Mouse (Mus musculus) thymus, postnatal 0 days (tissue): ENCODE data around the gene Tatdn3. TPM values are rescaled to one million over a fixed set of nuclear protein-coding genes. Genes with fewer than 3 reads are reported as not detected.

ENCODE experiments used
- DNase-seq: peaks from one replicate; pipeline ENCODE4 v3.0.0-alpha.2; 2015; ENCODE audit warnings: low spot score
- polyA plus RNA-seq: library from polyadenylated mRNA; unstranded; fragments of >200 nt; fragmentation: Nextera tagmentation; extraction: Ambion mirVana; gene quantifications from 2 replicates; pipeline ENCODE4 v1.2.1, GENCODE M21; 2015

The Tatdn3 gene
- polyA plus RNA-seq, 1 experiment from 2014 or later: 14.0 TPM

DNA sequence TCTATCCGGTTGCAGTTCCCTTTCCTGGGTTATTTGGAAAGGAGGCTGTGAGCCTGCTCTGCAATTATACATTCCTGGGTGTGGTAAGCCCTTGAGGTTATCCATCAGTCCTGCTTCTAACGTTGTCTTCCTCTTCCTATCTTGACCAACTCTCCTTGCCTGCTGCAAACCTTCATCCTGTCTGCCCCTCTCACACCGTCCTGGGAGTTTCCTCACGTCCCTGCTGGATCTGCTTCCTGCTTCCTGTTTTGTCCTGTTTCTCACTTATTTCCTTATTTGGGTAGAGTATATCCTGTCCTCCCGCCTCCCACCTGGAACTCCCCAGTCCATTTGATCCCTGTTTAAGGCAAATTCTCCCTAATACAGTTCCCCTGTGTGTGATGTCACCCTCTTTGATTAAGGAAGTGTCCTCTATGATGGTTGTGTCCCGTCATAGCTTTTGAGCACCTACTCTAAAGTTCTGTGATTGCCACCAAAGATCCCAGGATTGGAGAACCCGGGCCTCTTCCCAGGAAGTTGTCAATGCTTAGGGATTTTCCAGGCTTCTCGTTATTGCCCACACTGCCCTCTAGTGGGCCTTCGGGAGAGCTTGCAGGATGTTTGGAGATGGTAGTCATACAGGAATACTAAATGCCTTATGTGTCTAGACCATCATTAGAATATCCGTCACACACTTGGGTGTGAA, 12.6 kb upstream of the Tatdn3 start:
- no peak for DNase-seq

DNA sequence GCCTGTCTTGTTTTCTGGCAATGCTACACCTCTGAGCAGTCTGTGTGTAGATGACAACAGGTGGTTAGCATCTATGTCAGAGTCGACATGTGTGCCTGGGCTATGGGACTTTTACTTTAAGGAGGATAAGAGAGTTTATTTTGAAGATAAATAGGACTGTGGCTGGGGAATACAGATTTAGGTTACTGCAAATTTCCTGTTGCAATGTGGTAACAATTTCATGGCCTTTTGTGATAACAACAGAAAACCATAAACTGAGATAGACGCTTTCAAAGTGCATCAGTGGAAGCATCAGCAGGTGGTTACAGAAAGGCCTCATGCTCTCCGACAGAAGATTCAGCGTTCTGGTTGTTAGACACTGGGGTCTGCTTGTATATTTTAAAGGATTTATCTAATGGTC, 10.8 kb upstream of the Tatdn3 start:
- DNase-seq: no peak

DNA sequence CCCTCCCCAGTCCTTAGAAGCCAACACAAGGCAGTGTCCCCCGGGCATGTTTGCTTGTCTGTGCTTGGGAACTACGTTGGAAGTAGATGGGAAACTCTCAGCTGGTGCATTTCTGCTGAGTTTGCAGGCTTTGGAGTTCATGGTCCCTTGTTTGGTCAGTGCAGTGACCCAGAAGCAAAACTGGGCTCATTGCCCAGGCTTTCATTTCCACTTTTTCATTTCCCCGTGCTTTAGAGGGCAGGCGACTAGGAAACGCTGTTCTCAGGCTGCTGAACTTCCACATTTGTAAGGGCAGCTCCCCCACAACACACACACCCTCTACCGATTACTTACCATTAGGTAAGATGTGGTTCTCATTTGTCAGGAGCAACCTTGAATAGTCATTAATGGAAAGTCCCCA, 10.3 kb upstream of the Tatdn3 start:
- DNase-seq: no peak

DNA sequence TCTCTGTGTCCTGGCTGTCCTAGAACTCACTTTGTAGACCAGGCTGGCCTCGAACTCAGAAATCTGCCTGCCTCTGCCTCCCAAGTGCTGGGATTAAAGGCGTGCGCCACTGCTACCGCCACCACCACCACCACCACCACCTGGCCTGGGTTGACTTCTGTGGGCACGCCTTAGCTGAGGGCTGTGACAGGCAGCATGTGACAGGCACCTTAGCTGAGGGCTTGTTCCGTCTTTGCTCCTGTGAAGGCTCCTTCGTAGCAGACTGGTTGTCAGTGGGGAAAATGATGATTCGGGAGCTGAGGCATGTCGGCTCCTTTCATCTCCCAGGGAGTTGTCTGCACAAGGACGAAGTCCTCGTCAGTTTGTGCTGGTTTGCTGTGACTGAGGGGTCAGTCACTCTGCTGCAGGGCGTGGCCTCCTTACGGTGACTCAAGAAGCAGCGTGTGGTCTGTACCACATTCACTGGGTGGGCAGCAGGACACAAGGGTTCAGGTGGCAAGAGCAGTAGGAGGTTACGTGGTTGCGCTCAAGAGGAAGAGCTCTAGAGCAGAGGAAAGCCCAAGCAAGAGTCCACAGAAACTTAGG, 9.7 kb upstream of the Tatdn3 start:
- no peak for DNase-seq

DNA sequence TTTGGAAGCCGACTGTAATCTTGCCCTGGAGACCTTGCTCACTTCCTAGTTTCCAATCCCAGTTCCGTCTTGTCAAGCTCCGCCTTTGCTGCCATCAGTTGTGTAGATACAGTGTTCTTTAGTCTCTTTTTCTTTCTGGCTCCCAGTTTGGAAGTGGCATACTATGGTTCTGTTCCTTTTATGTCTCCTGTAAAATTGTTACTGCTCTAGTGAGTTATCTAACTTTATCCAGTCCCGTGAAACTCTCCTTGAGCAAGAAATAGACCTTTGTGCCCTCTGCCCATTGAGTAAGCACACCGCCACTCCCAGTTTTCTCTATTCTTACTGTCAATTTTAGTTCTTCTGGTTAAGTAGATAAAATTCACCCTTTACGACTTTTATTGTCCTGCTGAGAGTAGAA, 8.9 kb upstream of the Tatdn3 start:
- DNase-seq: no peak

DNA sequence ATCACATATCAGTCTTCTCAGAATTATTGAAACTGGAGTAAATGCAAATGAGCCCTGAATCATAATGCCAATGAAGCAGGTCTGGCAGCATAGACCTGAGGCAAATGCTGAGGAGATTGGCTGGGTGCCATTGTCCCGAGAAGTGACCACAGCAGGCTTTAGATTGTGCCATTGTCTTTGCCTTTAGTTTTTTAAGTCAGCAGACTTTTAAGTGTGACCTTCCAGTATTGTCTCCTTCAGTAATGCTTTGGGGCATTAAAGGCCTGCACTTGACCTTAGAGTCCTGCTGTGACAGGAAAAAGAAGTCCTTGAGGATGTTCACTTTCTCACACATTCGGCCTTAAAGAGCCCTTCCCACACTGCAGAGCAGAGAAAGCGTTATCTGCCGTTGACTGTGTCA, 7.5 kb upstream of the Tatdn3 start:
- DNase-seq: no peak

DNA sequence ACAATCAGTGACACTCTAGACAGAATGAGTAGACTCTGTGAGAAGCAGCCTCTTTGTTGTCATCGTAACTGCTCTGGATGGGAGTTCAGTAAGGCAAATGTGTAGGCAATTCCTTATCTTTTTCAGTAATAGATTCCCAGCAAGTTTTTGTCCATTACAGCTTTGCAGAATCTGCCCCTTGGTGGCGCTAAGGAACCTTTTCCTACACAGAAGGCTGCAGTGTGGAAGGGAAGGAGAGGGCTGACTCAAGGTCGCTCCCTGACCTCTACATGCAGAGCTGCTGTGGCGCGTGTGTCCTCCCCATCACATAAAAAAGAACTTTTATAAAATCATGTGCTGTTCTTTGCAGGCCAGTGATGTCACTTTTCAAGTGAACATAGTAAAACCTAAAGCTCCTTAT, 5.6 kb upstream of the Tatdn3 start:
- no peak for DNase-seq

DNA sequence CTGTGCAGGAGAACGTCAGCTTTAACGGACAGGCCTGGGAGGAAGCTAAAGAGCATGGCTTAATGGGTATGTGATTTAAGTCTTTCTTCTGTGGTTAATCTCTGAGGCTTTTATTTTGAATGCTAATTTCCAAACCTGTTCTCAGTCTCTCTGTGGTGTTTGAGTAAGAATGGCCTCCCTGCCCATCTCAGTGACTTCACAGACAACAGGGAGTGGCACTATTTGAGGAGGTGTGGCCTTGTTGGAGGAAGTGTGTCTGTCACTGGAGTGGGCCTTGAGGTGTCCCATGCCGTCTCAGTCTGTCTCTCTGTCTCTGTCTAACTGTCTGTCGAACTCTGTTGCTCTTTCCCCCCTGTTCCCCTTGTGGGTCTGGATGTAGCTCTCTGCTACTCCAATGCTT, 2.5 kb upstream of the Tatdn3 start:
- no peak for DNase-seq

DNA sequence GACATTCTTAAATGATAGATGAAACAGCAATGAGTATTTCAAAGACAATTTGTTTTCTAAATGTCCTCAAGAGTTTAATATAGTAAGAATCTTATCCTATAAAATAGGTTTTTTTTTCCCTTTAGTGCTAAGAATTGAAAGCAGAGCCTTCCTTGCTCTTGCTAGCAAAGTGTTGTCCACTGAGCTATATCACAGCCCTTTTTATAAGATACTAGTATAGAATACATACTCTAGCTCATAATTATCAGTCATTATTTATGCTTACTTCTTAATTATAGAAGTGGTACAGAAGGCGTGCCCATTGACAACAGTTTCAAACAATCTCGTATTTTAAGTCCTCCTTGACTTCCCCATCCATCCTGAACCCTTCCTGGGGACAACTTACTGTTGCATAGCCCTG, 1.8 kb upstream of the Tatdn3 start:
- no peak for DNase-seq

DNA sequence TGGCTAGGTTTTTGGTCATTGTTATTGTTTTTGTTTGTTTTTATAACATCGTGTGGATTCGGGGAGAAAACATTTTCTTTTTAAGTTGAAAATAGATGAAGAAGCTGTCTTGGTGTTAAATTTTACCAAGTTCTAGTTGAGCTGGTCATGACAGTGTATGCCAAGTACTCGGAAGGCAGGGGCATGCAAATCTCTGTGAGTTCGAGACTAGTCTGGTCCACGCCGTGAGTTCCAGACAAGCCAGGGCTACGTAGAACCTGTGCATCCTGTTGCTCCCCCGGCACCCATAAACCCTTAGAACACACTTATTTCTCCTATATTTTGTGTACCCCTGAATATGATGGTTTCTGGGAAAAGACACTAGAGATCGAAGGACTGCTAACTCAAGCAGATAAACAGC, 968 bp upstream of the Tatdn3 start:
- no peak for DNase-seq

DNA sequence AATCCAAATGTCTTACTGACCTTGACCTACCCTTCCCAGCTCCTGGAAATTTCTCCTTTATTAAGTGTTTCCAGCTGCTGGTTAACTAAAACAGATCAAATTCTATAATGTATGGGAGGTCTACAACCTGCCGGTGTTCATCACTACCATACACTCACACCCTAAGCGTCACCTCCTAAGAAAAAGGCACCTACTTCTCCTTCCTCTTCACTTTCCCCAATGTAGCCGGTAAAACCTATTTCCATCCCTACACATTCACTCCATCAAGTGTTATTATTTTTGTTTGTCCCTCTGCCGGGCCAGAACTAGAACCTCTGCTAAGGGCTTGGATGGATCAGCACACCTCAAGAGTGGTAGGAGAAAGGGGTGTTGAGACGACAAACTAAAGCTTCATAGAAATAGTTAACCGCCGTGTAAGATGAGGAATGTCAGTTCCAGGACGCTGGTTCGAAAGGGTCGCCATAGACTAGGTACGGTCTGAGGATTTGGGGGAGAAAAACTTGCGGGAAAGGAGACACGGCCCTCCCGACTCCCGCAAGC, 421 bp downstream of the Tatdn3 start:
- no peak for DNase-seq

DNA sequence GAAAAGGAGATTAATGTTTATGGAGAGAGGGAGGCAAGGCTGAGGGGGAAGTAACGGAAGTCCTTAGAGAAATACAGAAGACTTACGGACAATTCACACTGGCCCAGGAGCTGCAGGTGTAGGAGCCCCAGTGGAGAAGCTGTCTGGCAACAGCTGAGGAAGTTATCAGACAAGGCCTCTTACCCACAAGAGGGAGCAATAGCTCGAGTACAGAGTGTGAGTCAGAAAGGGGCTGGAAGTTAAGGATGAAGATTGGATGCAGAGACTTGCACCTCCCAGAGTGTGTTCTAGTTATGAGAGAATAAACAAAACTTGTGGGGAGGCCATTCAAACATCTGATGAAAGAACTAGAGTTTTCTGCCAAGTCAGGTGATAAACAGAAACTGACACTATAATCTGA, 5.3 kb downstream of the Tatdn3 start:
- no peak for DNase-seq

DNA sequence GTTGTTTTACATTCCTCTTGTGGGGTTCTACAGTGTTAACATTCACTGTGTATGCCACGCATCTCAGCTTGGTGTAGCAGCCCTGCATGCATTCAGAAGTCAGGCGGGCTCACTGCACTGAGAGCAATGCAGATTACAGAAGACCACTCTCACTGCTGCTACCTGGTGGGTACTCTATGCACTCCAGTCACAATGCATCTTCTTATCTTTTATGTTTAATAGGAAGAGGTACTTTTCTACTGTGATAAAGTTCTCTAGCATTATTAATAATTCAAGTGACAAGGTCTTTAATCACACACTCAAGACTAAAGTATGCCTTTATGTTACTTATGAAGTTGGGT, 7.2 kb downstream of the Tatdn3 start:
- no peak for DNase-seq

DNA sequence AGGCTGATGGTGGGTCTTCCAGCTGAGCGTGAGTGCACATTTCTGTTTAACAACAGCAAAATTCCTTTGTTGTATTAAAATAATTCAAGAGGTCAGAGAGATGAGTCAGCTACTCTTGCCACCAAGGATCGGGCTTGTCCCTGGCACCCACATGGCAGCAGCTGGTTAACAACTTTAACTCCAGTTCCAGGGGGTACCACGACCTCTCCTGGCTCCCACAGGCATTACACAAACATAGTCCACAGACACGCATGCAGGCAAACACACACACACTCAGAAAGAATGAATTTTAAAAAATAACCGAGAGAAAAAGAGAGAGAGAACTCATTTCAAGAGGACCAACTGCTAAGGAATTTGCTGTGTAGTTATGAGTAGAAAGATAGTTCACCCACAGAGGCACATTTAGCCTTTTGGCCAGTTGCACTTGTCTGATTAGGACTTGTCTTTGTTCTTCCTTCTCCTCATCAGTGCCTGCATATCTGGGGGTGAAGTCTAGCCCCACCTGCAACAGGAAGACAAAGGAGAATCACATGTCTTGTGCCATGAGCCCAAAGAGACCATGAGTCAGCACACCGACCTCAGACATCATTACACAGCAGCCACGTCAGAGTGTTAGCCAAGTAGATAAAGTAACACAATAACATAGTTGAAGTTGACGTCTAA, 7.7 kb downstream of the Tatdn3 start:
- no peak for DNase-seq

DNA sequence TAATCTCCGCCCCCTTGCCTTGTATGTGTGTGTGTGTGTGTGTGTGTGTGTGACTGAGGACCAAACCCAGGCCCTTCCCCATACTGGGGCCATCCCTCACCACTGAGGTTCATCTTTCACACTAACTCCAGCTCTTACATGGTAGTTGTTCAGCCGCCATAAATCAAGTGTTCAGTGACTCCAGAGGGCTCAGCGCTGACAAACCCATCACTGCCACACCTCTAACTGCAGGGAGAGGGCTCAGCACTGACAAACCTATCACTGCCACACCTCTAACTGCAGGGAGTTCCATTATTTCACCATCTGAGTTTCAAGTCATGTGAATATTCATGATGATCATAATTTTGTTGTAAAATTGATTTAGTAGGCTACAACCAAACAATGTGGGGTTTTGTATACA, 9.2 kb downstream of the Tatdn3 start:
- DNase-seq: no peak

DNA sequence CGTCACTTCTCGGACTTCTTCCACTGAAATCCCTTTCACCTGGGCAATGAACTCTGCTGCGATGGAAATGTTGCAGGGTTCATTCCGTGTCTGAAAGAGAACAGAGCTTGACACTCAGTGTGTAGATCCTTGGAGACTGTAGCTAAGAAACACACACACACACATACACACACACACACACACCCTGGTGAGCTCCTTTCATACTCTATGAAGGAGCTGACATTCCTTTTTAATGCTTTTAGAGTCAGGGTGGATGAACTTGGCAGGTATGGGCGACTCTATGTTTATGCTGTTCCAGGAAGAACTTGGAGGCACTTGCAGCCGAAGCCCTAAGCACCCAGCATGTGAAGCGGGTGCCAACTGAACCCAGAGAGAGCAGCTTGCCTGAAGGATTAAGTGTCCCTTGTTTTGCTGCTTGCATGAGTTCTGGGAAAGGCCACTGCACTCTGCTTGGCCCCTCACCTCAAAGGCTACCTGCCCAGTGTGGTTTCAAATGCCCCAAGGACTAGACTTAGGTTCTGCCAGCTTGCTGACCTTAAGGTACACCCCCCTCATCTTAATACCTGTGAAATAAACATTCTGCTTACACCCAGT, 16.4 kb downstream of the Tatdn3 start:
- no peak for DNase-seq

DNA sequence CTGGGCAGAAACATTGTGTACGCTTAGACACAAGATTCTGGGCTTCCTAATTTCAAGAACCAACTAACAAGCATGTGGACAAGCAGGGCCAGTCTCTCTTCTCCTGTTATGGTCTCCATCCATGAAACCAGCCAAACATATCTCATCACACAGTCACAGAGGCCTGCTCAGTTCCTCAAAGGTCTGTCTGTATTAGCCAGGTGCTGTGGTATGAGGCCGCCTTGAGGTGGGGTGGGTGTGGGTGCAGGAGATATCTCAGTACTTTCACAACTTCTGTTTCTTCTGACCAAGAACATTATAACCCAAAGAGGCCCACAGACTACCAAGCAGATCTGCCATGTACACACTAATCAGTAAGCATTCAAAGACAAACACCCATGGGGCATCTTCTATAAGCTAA, 17.5 kb downstream of the Tatdn3 start:
- DNase-seq: no peak

DNA sequence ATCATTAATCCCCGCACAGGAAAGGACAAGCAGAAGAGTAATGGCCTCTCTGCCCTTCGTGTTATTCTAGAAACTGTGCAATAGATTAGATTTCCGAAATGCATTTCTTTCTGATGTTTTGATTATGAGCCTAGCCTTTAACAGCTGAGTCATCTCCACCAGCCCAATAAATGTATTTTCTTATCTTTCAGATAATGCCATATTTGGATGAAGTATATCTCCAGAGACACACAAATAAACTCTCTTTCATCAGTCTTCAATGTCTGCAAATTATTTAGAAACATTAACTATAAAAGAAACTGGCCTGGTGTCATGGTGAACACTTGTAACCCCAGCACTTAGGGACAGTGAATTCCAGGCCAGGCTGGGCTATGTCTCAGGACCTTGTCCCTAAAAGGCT, 20.0 kb downstream of the Tatdn3 start:
- no peak for DNase-seq

DNA sequence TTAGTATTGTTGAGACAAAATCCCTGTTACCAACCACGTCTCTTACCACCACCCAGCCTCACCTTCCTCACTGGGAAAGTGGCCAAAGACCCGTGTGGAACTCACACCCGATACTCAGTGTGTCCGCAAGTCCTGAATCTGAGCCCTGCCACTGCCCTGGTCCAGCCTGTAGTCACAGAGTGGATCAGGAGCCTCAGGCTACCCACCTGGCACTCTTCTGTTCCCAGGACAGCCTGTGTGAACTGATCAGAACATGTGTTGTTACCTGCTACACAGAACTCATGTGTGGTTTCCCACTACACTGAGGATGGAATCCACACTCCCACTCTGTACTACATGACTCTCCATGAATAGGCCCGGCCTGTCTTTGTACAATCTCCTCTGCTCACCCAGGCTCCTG, 20.6 kb downstream of the Tatdn3 start:
- no peak for DNase-seq

DNA sequence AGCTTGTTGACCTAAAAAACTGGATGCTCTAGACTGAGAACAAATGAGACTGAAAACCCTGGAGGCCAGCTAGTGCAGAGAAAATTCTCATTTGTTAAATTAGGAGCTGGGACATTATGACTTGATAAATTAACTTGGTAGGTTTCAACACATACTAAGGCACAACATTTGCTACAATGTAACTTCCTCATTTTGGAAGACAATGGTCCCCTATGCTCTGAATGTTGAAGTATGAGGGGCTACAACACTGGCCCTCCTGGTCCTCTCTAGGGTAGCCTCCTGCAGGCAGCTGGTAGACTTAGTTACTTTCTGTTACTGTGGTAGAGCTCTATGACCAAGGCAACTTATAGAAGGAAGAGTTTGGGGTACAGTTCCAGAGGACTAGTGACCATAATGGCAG, 21.4 kb downstream of the Tatdn3 start:
- no peak for DNase-seq

DNA sequence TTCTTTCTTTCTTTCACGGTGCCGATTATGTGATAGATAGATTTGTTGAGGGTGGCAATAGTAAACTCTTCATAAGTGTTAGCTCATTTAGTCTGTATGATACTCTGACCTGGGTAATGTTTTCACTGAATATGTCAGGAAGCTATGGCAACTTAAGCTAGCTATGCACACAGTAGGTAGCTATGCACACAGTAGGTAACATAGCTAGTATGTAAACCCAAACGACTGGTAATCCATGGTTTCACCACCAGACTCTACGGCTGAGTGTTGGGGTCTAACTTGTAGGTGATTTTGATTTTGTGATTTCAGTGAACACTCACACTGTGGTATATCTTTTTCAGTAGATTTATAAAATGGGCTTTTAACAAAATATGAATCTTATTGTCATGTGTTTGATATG, 24.7 kb downstream of the Tatdn3 start:
- no peak for DNase-seq

DNA sequence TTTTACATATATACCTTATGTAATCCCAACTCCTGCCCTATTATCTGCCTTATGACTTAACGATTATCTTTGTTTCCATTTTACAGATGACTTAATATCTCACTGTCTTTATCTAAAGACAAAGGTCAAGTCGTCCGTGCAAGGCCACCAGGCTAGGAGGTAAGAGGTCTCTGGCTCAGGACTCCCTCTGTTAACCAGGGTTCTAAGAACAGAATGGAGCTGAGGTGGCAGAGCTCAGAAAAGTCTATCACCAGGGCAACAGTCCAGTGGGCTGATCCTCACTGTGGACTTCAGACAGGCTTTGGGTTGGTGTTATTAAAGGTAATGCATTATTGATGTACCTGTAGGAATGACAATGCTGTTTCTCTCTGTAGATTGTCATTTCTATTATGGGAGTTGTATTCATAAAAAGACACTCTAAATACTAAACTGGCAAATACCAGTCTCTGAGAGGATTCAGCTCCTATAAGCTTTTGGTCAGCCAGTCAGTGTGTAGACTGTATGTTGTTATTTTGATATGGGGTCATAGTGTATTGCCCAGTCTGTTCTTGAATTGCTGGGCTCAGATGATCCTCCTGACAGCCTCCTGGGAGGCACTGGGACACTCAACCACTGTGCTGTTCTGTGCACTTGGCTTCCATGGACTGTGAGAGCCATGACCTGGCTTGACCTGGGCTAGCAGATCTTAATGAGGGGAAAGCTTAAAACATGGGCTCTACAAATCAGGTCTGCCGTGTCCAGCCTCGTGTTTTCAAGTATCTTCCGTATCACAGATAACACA, 26.0 kb downstream of the Tatdn3 start, which contains the start of gene Spata45:
Gene Spata45 (plus strand): TSS at position 86 of the 781 bp plus-strand sequence.
- DNase-seq: no peak
